Mouse (Mus musculus) right cerebral cortex, adult 18-20 months (tissue): ENCODE results near the gene Psma4.
"Not testable (repeated sequence)": the region's sequence is repeated elsewhere in the genome, so short reads cannot be mapped to it uniquely, and the experiment has no call there.

Source experiments
- DNase-seq: peaks from one replicate; pipeline ENCODE4 v3.0.0; 2022; ENCODE audit warnings: mixed read lengths

The Psma4 gene

DNA sequence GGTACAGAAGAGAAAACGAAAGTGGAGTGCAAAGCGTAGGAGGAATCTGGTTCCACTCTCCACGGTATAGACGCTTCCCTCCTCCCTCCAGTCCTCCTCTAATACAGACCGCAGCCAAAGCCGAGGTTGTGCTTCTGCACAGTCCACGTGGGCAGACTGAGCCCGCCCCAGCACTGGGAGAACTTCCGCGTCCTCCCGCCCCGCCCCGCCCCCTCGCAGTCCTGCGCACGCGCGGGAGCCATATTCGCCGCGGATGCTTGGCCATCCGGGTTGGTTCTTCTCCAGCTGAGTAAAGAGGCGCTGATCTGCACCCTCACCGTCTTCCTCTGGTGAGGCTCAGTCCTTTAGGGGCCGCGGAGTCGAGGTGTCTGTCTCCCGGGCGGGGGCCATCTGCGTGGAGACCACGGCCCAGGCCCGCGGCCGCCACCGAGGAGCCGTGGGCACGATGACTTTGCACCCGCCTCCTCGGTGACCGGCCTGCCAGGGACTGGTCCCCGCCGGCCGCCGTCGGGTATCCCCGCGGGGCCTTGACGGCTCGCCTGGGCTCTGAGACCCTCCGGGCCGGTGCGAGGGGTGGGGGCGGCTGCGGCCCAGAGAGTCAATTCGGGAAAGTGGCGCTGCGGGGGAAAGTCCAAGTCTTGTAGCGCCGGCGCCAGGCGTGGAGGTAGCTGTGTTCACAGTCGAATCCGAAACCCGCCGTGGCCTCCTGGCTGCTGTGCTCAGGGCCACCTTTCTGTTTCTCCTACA is at the start of gene Psma4, which contains the start of gene AY074887:
Gene Psma4, plus strand, starts transcription at position 216 of the 747 bp plus-strand sequence.
Gene AY074887, minus strand, starts transcription at position 424 of the 747 bp plus-strand sequence.
- peak; percentile 90 for DNase-seq

DNA sequence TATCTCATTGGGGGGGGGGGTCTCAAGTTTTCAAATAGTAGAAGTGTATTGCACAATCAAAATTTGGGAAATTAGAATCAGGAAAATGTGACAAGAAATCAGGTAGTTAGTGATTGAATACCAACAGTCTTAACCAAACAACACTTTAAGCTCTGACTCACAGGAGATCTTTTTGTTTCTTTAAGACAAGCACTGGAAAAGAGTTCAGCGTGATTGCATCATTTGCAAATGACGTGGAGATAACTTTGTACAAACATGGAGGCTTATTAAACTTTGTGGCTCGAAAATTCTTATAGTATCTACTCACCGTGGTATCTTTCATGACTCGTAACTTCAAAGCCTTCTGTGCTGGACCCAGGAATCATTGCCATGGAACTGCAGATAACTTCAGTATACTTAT is 41.1 kb upstream of the Psma4 start:
- DNase-seq: no peak

DNA sequence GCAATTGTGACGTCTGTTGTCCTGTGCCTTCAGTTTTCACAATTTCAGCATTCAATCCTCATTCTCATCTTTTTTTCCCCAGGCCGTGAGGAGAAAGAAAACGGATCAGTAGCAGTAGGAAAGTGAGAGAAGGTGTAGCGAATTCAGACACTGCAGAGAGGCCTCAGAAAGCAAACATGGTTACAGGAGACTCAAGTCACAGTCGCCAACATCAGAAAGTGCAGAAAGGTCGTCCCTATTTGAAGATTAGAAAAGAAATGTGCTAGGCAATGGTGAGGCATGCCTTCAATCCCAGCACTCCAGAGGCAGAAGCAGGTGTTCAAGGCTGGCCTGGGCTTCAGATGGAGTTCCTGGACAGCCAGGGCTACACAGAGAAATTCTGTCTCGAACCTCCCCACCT is 35.0 kb upstream of the Psma4 start:
- DNase-seq: no peak

DNA sequence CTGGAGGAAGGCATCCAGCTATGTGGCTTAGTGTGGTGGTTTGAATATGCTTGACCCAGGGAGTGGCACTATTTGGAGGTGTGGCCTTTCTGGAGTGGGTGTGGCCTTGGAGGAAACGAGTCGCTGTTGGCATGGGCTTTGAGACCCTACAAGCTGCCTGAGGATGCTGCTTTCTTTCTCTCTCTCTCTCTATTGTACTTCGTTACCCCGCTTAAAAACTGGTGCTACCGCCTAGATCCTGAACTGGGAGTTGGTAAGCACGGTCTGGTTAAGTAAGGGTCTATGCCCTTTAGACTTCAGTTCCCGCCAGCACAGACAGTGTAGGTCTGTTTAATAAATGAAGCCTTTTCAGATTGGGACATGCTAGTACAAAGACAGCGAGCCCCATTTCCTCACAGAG is 34.2 kb upstream of the Psma4 start:
- no peak for DNase-seq

DNA sequence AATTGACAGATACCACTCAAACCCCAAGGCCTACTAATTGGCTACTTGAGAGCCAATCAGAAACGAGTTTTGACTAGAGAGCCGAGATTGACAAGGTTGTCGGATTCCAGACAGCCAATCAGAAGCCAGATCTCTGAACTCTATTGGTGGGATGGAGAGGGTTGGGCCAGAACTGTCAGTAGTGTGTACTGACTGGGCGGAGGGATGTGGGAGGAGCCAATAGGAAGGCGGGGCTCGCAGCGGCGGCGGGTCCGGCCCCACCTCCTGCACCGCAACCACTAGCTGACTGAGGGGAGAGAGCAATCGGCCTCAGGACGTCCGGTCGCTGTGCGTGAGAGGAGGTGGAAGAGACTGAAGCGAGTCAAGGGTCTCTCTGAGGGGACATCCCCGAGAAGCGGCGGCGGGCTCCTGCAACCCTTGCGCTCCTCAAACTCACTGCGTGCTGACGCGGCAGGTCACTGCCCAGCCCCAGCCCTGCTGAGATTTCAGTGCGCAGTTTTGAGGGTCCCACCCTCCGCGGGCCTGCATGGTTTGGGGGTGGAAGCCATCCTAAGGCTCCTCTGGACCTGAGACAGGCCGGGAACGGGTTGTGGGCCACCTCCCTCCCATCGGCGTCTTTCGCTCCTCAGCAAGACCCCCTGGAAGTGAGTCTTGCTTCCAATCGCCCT is 33.4 kb upstream of the Psma4 start, which contains the start of gene Hykk:
Gene Hykk, plus strand, starts transcription at position 274 of the 668 bp plus-strand sequence.
- DNase-seq: peak; percentile 94

DNA sequence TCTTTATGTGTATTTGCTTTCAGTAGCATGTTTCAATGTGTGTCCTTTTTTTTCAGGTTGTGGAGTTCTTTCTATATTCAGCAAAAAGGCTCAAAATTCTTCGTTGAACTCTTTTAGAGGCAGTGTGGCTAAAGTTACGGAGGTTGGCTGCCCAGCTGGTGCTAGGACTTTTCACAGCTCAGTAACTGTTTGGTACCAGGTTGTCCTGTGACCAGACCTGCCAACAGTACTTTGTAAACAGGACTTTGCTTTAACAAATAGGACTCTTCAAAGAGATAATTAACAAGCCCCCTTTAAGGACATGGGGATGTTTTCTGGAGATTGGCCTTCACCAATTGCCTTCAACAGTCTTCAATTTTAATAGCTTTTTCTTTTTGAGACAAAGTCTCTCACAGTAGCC is 32.4 kb upstream of the Psma4 start:
- no peak for DNase-seq

DNA sequence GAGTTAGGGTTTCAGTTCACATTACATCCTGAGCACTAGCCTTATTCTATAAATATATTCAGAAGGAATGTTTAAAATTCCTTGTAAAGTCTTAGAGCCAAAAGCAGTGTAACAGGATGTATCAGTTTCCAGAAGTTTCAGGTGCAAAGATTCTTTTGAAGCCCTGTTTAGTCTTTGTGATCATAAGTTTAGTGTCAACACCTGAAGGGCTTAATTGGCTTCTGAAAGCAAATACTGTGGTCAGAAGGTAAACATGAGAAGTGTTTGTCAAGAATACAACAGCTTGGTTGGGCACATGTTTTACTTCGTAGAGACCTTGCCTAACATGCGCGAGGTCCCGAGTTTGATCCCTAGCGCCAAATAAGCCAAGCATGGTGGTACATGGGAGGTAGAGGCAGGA is 31.8 kb upstream of the Psma4 start:
- no peak for DNase-seq

DNA sequence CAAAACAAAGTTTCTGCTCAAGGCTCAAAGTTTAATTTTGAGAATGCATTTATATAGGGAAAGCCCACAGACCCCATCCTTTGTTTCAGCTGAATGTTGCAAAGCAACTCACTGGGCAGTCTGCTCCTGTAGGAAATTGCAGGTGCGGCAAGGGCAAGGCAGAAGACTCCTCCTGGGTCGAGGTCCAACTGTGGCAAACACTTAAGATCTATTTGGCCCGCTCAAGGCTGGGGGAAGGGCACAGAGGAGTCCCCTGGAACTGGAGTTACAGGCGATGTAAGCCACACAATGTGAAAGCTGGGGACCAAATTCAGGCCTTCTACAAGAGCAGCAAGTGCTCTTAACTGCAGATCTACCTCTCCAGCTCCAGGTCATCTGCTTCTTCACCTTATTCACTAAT is 30.6 kb upstream of the Psma4 start:
- DNase-seq: no peak

DNA sequence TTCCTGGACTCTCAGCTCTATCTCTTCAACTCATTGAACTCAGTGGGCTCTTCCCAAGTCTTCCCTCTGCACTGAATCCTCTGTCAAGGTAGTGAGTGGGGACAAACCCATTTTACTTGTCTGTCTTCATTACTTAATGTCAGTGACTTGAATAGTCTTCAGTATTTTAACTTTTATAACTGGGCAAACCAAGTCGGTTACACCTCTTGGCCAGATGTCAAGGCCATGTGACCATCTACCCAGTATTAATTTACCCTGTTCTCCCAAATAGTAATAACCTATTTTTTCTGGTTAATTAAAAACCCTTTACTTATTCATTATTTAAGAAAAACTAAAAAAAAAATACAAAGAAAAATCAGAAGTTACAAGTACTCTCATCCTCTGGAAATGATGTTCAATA is 19.8 kb upstream of the Psma4 start:
- no peak for DNase-seq

DNA sequence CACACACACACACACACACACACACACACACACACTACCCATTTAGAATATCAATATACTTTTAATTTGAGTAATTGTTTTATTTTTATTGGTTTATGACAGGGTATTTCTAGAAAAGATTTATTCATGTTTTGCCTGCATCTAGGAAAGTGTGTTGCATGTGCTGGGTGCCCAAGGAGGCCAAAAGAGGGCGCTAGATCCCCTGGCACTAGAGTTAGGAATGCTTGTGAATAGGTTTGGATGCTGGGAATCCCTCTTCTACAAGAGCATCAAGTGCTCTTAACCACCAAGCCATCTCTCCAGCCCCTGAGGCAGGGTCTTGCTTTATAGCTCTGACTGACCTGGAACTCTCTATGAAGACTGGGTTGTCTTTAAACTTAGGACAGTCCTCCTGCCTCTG is 18.8 kb upstream of the Psma4 start:
- no peak for DNase-seq

DNA sequence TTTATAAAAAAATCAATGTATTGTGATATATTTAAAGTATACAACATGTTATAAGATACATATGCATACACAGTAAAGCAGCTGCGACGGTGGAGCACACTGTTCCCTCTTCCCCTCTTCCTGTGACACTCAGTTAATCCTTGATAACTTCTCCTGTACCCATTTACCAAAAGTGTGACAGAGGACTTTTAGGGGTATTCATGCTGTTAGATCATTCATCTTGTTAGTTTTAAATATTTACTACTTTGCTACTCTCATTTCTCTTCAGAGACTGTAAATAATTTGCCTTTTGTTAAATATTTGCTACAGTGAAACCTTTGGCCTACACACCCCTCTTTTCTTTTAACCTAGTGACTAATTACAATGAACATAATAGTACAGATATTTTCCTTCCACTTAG is 18.2 kb upstream of the Psma4 start:
- no peak for DNase-seq

DNA sequence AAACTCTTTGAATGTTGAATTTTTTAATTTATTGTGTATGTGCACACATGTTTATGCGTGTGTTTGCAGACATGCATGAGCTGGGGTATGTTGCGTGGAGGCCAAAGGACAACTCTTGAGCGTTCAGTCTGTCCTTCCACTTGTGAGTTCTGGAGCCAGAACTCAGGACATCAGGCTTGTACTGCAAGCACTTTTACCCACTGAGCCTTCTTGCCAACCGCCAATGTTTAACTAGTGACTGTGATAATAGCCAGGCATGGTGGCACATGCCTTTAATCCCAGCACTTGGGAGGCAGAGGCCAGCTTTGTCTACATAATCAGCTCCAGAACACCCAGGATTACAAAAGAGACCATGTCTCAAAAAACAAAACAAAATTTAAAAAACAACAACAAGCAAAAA is 8.5 kb upstream of the Psma4 start:
- no peak for DNase-seq

DNA sequence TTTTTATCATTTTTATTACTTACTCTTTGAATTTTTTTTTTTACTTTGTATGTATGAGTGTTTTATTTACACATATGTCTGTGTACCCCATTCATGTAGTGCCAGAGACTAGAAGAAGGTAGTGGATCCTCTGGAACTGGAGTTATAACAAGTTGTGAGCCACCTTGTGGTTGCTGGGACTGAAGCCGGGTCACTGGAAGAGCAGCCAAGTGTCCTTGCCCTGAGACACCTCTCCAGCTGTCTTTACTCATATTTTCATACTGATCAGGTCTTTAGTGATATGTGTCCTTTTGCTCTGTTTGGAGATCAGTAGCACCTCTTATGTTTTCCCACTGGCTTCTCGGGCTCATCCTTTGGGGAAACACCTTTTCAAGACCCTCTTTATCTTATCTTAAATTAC is 6.1 kb upstream of the Psma4 start:
- DNase-seq: no peak

DNA sequence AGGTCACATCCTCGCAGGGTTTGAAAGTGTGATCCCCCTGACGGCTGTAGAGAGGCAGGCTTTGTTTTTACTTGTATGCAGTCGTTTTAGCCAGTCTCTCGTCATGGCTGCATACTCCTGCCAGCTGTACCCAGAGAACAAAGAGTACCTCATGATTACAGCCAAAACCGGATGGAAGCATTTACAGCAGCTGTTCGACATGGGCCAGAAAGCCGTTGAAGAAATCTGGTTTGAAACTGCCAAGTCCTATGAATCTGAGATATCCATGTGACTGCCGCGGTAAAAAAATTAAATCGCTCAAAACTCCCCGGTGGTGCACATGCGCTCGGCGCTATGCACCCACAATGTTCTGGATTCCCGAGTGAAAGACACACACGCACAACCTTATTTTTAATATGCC is 4.3 kb upstream of the Psma4 start:
- no peak for DNase-seq

DNA sequence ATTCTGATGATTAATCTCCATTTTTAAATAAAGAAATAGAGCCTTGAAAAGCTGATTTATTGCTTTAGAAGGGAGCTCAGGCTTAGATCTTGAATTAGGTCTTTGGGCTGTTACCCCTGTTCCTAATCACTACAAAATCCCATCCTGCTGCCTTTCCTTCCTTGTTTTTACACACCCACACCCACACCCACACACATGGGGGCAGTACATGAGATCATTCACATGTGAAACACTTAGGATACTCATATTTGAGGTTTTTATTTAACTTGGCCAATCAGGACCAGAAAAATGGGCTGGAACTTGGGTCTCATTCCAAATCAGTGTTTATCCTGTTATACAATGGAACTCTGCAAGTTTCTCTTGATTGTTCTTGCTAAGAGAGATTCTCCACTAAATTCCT is 1.1 kb upstream of the Psma4 start:
- DNase-seq: no peak

DNA sequence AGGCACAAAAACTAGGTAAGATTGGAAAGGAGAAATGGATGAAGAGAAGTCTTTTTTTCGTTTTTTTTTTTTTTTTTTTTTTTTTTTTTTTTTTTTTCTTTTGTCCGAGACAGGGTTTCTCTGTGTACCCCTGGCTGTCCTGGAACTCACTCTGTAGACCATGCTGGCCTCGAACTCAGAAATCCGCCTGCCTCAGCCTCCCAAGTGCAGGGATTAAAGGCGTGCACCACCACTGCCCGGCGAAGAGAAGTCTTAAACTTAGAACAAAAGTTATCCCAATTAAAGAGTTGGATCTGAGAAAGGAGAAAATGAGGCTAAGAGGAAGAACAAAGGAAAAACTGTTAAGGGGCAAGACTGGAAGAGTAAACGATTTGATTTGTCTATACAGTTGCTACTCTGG is 428 bp upstream of the Psma4 start:
- not testable (repeated sequence) for DNase-seq

DNA sequence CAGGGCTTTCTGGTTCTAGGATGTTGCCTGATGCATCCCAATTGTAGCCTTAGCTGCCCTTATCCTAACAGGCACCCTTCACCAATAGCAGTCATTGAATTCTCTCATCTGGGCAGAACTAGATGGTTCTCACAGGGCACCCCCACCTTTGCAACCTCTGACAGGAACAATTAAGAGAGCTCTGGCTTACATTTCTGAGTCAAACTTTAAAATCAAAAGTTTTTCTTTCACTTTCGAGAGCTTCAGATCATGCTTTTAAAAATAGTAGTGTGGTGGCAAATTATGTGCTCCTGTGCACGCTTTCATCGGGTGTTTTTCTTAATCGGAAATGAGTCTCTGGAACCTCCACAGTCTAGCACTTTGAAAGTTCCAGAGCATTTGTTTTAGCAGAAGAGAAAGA is 10.5 kb downstream of the Psma4 start:
- no peak for DNase-seq

DNA sequence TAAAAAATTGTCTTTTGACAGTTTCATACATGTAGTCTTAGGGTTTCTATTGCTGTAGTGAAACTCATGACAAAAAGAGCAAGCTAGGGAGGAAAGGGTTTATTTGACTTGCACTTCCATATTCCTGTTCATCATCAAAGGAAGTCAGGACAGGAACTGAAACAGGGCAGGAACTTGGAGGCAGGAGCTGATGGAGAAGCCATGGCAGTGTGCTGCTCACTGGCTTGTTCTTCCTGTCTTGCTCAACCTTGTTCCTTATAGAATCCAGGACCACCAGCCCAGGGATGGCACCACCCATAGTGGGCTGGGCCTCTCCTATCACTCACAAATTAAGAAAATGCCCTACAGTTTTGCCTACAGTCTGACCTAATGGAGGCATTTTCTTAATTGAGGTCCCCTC is 13.1 kb downstream of the Psma4 start:
- DNase-seq: no peak

DNA sequence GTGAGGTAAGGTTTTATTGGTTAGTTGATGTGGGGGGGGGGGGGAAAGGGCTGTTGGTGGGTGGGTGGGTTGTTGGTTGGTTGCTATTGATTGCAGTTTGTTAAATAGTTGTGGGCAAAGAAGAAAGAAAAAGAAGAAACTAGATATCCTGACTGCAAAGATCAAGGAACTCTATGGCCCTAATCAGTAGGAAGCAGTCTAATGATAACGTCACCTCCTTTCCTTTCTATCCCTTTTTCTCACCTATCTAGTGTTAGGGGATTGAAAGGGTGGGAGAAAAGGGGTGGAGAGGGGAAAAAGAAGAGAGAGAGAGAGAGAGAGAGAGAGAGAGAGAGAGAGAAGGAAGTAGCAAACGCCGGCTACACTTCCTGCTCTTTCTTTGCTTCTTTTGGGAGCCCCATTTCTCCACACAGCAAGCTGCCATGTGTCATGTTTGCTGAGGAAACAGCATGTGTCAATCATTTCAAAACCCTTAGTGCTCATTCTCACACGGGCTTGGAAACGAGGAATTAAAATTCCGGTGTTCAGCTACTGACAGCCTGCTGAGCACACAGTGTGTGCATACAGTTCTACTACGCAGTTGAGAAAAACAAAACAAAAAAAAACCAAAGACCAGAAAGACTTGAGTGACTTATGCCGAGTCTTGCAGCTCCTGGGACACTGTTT is 19.5 kb downstream of the Psma4 start:
- no peak for DNase-seq

DNA sequence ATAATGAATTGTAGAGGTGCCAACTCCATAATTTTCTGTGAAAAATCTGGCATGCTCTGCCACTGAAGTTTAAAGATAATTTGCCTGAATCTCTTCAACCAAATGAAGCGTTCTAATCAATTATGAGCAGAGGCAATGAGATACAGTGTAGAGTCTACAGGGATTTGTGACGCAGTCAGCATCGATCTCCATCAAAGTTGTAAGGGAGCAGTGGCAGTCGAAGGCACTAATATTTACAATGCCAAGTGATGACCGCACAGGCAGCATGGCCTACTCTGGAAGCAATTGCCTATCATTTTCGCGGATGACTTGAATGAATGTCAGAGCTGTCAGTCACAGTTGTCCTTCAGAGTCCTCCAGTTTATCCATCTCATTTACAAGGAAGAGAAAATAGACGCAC is 30.1 kb downstream of the Psma4 start, which contains the start of gene Chrna5:
Gene Chrna5, plus strand, starts transcription at position 207 of the 400 bp plus-strand sequence.
- no peak for DNase-seq

DNA sequence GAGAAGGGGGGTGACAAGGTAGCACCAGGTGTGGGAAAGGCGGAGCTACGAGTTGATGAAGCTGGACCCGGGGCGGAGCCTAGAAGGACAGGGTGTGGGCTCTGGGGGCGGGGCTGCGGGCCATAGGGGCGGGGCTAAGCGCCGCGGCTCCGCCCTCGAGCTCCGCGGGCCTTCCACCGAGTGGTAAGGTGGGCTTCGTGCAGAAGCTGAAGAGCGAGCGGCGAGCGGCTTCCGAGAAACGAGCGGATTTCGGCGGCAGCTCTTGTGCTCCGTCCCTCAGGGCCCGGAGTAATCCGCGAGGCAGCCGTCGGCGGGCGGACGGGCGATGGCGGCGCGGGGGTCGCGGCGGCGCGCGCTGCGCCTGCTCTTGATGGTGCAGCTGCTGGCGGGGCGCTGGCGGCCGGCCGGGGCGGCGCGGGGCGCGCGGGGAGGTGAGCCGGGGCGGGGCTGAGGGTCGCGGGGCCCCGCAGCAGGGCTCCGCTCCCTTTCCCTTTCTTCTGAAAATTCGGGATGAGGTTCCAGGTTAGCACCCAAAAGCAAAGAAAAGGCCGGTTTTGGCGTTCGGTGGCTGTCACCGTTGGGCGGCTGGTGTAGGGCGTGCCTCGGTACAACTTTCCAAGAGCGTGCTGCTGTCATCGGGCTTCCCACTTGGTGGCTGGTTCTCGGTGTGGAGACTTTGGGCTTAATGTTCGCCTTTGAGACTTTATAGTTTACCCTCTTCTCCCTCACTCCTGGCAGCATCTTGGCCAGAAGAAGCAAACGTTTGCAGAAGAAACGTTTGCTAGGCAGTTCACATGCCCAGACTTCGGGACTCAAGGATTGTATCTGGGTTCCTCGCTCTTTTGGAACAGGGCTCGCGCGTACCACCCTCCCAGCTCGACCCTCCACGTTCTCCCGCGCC is 31.0 kb downstream of the Psma4 start:
- DNase-seq: no peak

DNA sequence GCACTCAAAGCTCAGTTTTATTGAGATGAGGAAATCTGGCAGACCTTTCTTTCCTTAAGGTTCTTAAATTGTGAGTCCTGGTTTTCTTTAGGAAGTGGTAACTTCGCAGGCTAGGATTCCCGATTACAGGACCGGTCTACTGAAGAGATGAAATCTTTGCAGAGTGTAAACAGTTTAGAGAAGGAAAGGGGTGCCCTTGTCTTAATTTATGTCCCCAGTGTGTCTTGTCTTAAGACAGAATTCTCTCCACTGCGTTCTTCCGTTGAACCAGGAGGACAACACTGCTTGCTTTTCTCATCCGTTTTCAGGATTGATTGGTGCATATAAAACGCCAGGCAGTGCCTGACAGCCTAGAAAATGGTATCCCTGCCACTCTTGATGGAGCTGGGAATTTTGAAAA is 31.8 kb downstream of the Psma4 start:
- DNase-seq: no peak

DNA sequence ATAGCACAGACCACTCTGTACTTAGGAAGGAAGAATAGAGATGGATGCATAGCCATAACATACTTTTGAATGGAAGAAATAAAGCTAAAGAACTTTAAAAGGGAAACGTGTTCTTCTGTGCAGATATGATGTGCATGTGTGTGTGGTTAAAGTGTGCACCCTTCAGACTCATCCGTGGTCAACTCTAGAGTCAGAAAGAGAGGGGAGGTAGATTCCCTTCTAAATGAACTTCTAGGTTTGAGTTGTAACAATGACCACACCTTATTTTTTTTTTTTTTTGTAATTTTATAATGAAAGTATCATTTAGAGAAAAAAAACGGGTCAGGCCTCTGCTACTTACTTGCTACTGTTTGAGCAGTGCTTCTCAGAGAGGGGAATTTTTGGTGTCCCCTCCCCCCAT is 39.8 kb downstream of the Psma4 start:
- no peak for DNase-seq
